Comparison of ENCODE assay signal across 9 mouse cellular contexts in genomic region chr5:134572508-134573214, GRCm38 (mm10). TPM values are rescaled to one million over a fixed set of nuclear protein-coding genes. Genes with fewer than 3 reads are reported as not detected.
DNase-seq lines count a peak whose midpoint lies in the region; ATAC-seq and TF ChIP-seq lines count a peak whose summit lies in the region.
"Had no signal": no experiment of that assay in that cellular context is flagged by ENCODE, and none has a peak within 500 bp of the region (broad histone marks: within the 10 kb centered on the region; RNA-seq: fewer than 3 reads in every experiment).

No protein-coding gene starts in this region.

- no peak for TF ChIP-seq CTCF in left cerebral cortex, adult 2 months (IDR thresholded peaks at IDR 0.05)

- DNase-seq in left cerebral cortex, adult 2 months (ENCODE audit: extremely low spot score in 1 of 2, low spot score in 2 of 2) = no peak
- no peak for DNase-seq in left cerebral cortex, postnatal 36 days (ENCODE audit: low spot score in 2 of 2)
- peak; percentile 50 for DNase-seq in kidney, postnatal 10 days
- DNase-seq in cerebellum, adult 11 months = no peak
- no peak for DNase-seq in layer of hippocampus, adult 9-11 months
- no peak for DNase-seq in gastrocnemius, postnatal 25 days

- H3K36me3 ChIP-seq in heart, embryonic 12.5 days = no peaks in the 10 kb centered on the region
- no peaks in the 10 kb centered on the region for H3K36me3 ChIP-seq in midbrain, embryonic 13.5 days

- H3K9ac ChIP-seq in heart, embryonic 12.5 days = peak overlapping the region; percentile 71
- peak overlapping the region; percentile 64 for H3K9ac ChIP-seq in midbrain, embryonic 13.5 days (replicated peaks)

- H3K27ac ChIP-seq in left cerebral cortex, adult 2 months = peak overlapping the region; percentile 2
- H3K27ac ChIP-seq in heart, embryonic 12.5 days (ENCODE audit: poor library complexity, severe bottlenecking) = peak overlapping the region; percentile 61; the same call in 1 of the 2 replicates
- H3K27ac ChIP-seq in midbrain, embryonic 13.5 days = no peak overlapping the region; the same call in 1 of the 2 replicates

- peak overlapping the region; percentile 93 for H3K4me2 ChIP-seq in heart, embryonic 12.5 days
- peak overlapping the region; percentile 62 for H3K4me2 ChIP-seq in midbrain, embryonic 13.5 days (replicated peaks)

- ATAC-seq in heart, embryonic 12.5 days (ENCODE audit: insufficient number of reproducible peaks, low FRiP score) = no peak
- ATAC-seq in midbrain, embryonic 13.5 days = peak; percentile 48; the same call in 1 of the 2 replicates

- H3K9me3 ChIP-seq in heart, embryonic 12.5 days (replicated peaks) = no peaks in the 10 kb centered on the region
- no peaks in the 10 kb centered on the region for H3K9me3 ChIP-seq in midbrain, embryonic 13.5 days

- 30% methylated on average over 10 of the region's 10 CpGs for whole genome bisulfite sequencing in heart, embryonic 12.5 days
- WGBS in midbrain, embryonic 13.5 days = 47% methylated on average over 10 of the region's 10 CpGs

- intact Hi-C loops in left cerebral cortex, adult 2 months (cut with DNase I) = loop anchor here (1.0 kb wide), 1 partner anchor 20 kb away; the partner anchor contains the start of gene Clip2
- intact Hi-C loops in left cerebral cortex, postnatal 36 days (cut with DNase I) = no loop called here

- H3K27me3 ChIP-seq in heart, embryonic 12.5 days (replicated peaks) = no peaks in the 10 kb centered on the region
- no peaks in the 10 kb centered on the region for H3K27me3 ChIP-seq in midbrain, embryonic 13.5 days

- H3K4me3 ChIP-seq in left cerebral cortex, adult 2 months = peak overlapping the region; percentile 55; the same call in 1 of the 2 replicates
- H3K4me3 ChIP-seq in heart, embryonic 12.5 days = peak overlapping the region; percentile 57
- H3K4me3 ChIP-seq in midbrain, embryonic 13.5 days (replicated peaks) = peak overlapping the region; percentile 45

- H3K4me1 ChIP-seq in heart, embryonic 12.5 days (replicated peaks) = peaks cover 13% of the 10 kb centered on the region
- H3K4me1 ChIP-seq in midbrain, embryonic 13.5 days (replicated peaks) = peaks cover 11% of the 10 kb centered on the region

RNA-seq across cellular contexts. Expression of gene Rfc2, which starts 8.5 kb away (rescaled TPM):
- 10 to 100 TPM; 60.0 to 64.2 TPM for total RNA-seq in left cerebral cortex, adult 2 months (2021)
- 10 to 100 TPM; 54.7 to 66.9 TPM for total RNA-seq in left cerebral cortex, postnatal 36 days (2021)
- 199 TPM in 2 replicates for polyA plus RNA-seq in heart, embryonic 12.5 days (2016; fragmentation: Nextera tagmentation; extraction: Ambion mirVana)
- 215 and 219 TPM in 2 replicates for polyA plus RNA-seq in midbrain, embryonic 13.5 days (2015; fragmentation: Nextera tagmentation; extraction: Ambion mirVana)
- 10 to 100 TPM; 13.9 to 14.1 TPM for total RNA-seq in gastrocnemius, postnatal 25 days (2021)

RNA-seq across cellular contexts. Expression of gene Syna, which starts 12.7 kb away (rescaled TPM):
- under 1 TPM; 0.21 to 0.34 TPM for total RNA-seq in left cerebral cortex, adult 2 months (2021)
- under 1 TPM; 0.15 to 0.18 TPM for total RNA-seq in left cerebral cortex, postnatal 36 days (2021)
- polyA plus RNA-seq in heart, embryonic 12.5 days (2016; fragmentation: Nextera tagmentation; extraction: Ambion mirVana) = not detected in 2 replicates
- 0.47 and 0.48 TPM in 2 replicates for polyA plus RNA-seq in midbrain, embryonic 13.5 days (2015; fragmentation: Nextera tagmentation; extraction: Ambion mirVana)
- total RNA-seq in gastrocnemius, postnatal 25 days (2021) = not detected
- total RNA-seq: heart, postnatal 14 days had no signal

RNA-seq across cellular contexts. Expression of gene Clip2, which starts 20.4 kb away (rescaled TPM):
- 100 to 1,000 TPM; 116 to 123 TPM for total RNA-seq in left cerebral cortex, adult 2 months (2021)
- 100 to 1,000 TPM; 111 TPM for total RNA-seq in left cerebral cortex, postnatal 36 days (2021)
- 2.5 and 2.7 TPM in 2 replicates for polyA plus RNA-seq in heart, embryonic 12.5 days (2016; fragmentation: Nextera tagmentation; extraction: Ambion mirVana)
- polyA plus RNA-seq in midbrain, embryonic 13.5 days (2015; fragmentation: Nextera tagmentation; extraction: Ambion mirVana) = 13.4 and 15.3 TPM in 2 replicates
- total RNA-seq in gastrocnemius, postnatal 25 days (2021) = 1 to 10 TPM; 3.6 to 4.0 TPM

RNA-seq across cellular contexts. Expression of gene Lat2, which starts 42.2 kb away (rescaled TPM):
- total RNA-seq in left cerebral cortex, adult 2 months (2021) = 1 to 10 TPM; 3.4 to 3.9 TPM
- total RNA-seq in left cerebral cortex, postnatal 36 days (2021) = 1 to 10 TPM; 2.1 to 2.8 TPM
- 2.4 and 2.8 TPM in 2 replicates for polyA plus RNA-seq in heart, embryonic 12.5 days (2016; fragmentation: Nextera tagmentation; extraction: Ambion mirVana)
- polyA plus RNA-seq in midbrain, embryonic 13.5 days (2015; fragmentation: Nextera tagmentation; extraction: Ambion mirVana) = 4.1 and 5.5 TPM in 2 replicates
- total RNA-seq in gastrocnemius, postnatal 25 days (2021) = under 1 TPM; 0.41 to 0.99 TPM

Comparison
In these comparisons a context has a peak if more than half of its experiments do, and no peak if none do; other contexts are left out.
1. RNA of gene Clip2, which starts 20.4 kb away (total RNA-seq): 116 to 123 TPM in left cerebral cortex, adult 2 months and 111 TPM in left cerebral cortex, postnatal 36 days; 3.6 to 4.0 TPM in gastrocnemius, postnatal 25 days; every median in the first group is over 10 times any median in the second.
2. Peak in every context shown above with its lines, with median percentiles within 50 percentile points of each other: H3K4me3 ChIP-seq.